Mouse (Mus musculus): ENCODE results near the gene Atxn1. TPM values are rescaled to one million over a fixed set of nuclear protein-coding genes. Genes with fewer than 3 reads are reported as not detected.
A peak's percentile ranks its signal among the peaks of the same experiment; 100 is the strongest.

The Atxn1 gene
- total and polyA plus RNA-seq, 3 experiments: 0.39 to 1.1 TPM; not detected in 1

- no peak for TF ChIP-seq TBP (IDR thresholded peaks at IDR 0.05; ENCODE audit: low read depth, low read length)
These were observed 361.2 kb downstream of the Atxn1 start (continued) for GRCm38 (mm10) chr13:45603636-45604035.

GRCm38 (mm10) chr13:45600443-45600842 is 364.4 kb downstream of the Atxn1 start:
- peak; percentile 61 for DNase-seq (ENCODE audit: low read depth, low spot score)
- no peak overlapping the region for H3K9ac ChIP-seq (ENCODE audit: control insufficient read depth, low read depth, low read length, poor library complexity, severe bottlenecking)
- no peaks in the 10 kb centered on the region for H3K9me3 ChIP-seq (replicated peaks; ENCODE audit: insufficient read depth, low read length)
- TF ChIP-seq RCOR1 (IDR thresholded peaks at IDR 0.05; ENCODE audit: low read depth, low read length) (peak; percentile 87), TCF12 (IDR thresholded peaks at IDR 0.05; ENCODE audit: low read depth, low read length) (no peak)
- no peaks in the 10 kb centered on the region for H3K4me1 ChIP-seq (ENCODE audit: control insufficient read depth in 1 of 2, insufficient read depth in 2 of 2, low read length in 2 of 2)
- H3K27ac ChIP-seq (ENCODE audit: control insufficient read depth, low read depth, low read length): no peak overlapping the region
- no peaks in the 10 kb centered on the region; a peak in 1 of 4 replicates for H3K27me3 ChIP-seq (ENCODE audit: control insufficient read depth in 1 of 2, insufficient read depth in 2 of 2, low read length in 2 of 2)
- no peak overlapping the region for H3K4me3 ChIP-seq (ENCODE audit: control insufficient read depth in 1 of 2, insufficient read depth in 1 of 2, low read depth in 2 of 2, low read length in 2 of 2)
- no peaks in the 10 kb centered on the region for H3K79me2 ChIP-seq (ENCODE audit: control insufficient read depth, insufficient read depth, low read length, poor library complexity)
- no peaks in the 10 kb centered on the region for H3K36me3 ChIP-seq (ENCODE audit: control insufficient read depth in 1 of 2, insufficient read depth in 2 of 2, low read length in 2 of 2)

- Histone ChIP-seq H3K4me3 (ENCODE audit: control insufficient read depth in 1 of 2, insufficient read depth in 1 of 2, low read depth in 2 of 2, low read length in 2 of 2) (no peak overlapping the region), H3K9me3 (replicated peaks; ENCODE audit: insufficient read depth, low read length) (no peaks in the 10 kb centered on the region), H3K27ac (ENCODE audit: control insufficient read depth, low read depth, low read length) (no peak overlapping the region), H3K79me2 (ENCODE audit: control insufficient read depth, insufficient read depth, low read length, poor library complexity) (no peaks in the 10 kb centered on the region), H3K9ac (ENCODE audit: control insufficient read depth, low read depth, low read length, poor library complexity, severe bottlenecking) (no peak overlapping the region), H3K4me1 (ENCODE audit: control insufficient read depth in 1 of 2, insufficient read depth in 2 of 2, low read length in 2 of 2) (no peaks in the 10 kb centered on the region), H3K27me3 (ENCODE audit: control insufficient read depth in 1 of 2, insufficient read depth in 2 of 2, low read length in 2 of 2) (no peaks in the 10 kb centered on the region; a peak in 1 of 4 replicates), H3K36me3 (ENCODE audit: control insufficient read depth in 1 of 2, insufficient read depth in 2 of 2, low read length in 2 of 2) (no peaks in the 10 kb centered on the region)
- DNase-seq (ENCODE audit: low read depth, low spot score): no peak
- TF ChIP-seq UBTF (IDR thresholded peaks at IDR 0.05; ENCODE audit: borderline replicate concordance, insufficient read depth, low read depth, low read length): no peak
- no peak for TF ChIP-seq POLR2AphosphoS2 (IDR thresholded peaks at IDR 0.05; ENCODE audit: low read length)
- no peak for TF ChIP-seq ZMIZ1 (IDR thresholded peaks at IDR 0.05; ENCODE audit: low read depth, low read length)
- no peak for TF ChIP-seq USF2 (IDR thresholded peaks at IDR 0.05; ENCODE audit: borderline replicate concordance in 1 of 2, insufficient read depth in 1 of 2, low read depth in 1 of 2, low read length in 2 of 2)
- no peak for TF ChIP-seq CTCF (IDR thresholded peaks at IDR 0.05 in 2 of 3, conservative IDR thresholded peaks at IDR 0.05 in 1 of 3; ENCODE audit: control insufficient read depth in 1 of 3, insufficient read depth in 1 of 3, low read depth in 2 of 3, low read length in 3 of 3, poor library complexity in 1 of 3, severe bottlenecking in 1 of 3)
- TF ChIP-seq POLR2AphosphoS5 (IDR thresholded peaks at IDR 0.05; ENCODE audit: borderline replicate concordance, low read depth, low read length): no peak
- TF ChIP-seq NRF1 (IDR thresholded peaks at IDR 0.05; ENCODE audit: insufficient read depth, low read depth, low read length, poor library complexity, severe bottlenecking): no peak
- TF ChIP-seq ZKSCAN1 (IDR thresholded peaks at IDR 0.05; ENCODE audit: low read depth, low read length): no peak
- TF ChIP-seq CHD2 (IDR thresholded peaks at IDR 0.05; ENCODE audit: low read length): no peak
- TF ChIP-seq SIN3A (IDR thresholded peaks at IDR 0.05; ENCODE audit: low read length): no peak
- TF ChIP-seq BHLHE40 (IDR thresholded peaks at IDR 0.05; ENCODE audit: borderline replicate concordance, low read depth, low read length): no peak
- no peak for TF ChIP-seq RCOR1 (IDR thresholded peaks at IDR 0.05; ENCODE audit: low read depth, low read length)
- no peak for TF ChIP-seq JUND (IDR thresholded peaks at IDR 0.05; ENCODE audit: low read depth, low read length)
- no peak for TF ChIP-seq MAFK (IDR thresholded peaks at IDR 0.05; ENCODE audit: borderline replicate concordance, low read depth, low read length)
- no peak for TF ChIP-seq MYB (IDR thresholded peaks at IDR 0.05; ENCODE audit: low read depth, low read length)
- TF ChIP-seq MYC (IDR thresholded peaks at IDR 0.05; ENCODE audit: low read depth, low read length): no peak
These were observed 365.0 kb downstream of the Atxn1 start for GRCm38 (mm10) chr13:45599831-45600230.
